Mouse (Mus musculus) limb, embryonic 12.5 days (tissue): Measurements from ENCODE around the gene Thrap3. TPM values are rescaled to one million over a fixed set of nuclear protein-coding genes. Genes with fewer than 3 reads are reported as not detected.
"Not testable (repeated sequence)": the region's sequence is repeated elsewhere in the genome, so short reads cannot be mapped to it uniquely, and the experiment has no call there.

ENCODE experiments used
- ATAC-seq: fragments of 200-750 bp; cut with Nextera tagmentation; 2 replicates; pipeline ENCODE4 v1.8.0; 2017; ENCODE audit warnings: low read depth, moderate TSS enrichment; ENCODE audit not compliant: insufficient number of reproducible peaks, insufficient read depth, low FRiP score, low TSS enrichment
- H3K27ac ChIP-seq: fragments of 300-500 bp; sonication (generic); 2 replicates; pipeline ENCODE4 v1.5.1; 2016; ENCODE audit warnings: mild to moderate bottlenecking, moderate library complexity
- H3K27me3 ChIP-seq: fragments of 300-500 bp; sonication (generic); 2 replicates; pipeline ENCODE4 v1.6.1; 2016; ENCODE audit warnings: mild to moderate bottlenecking, moderate library complexity
- H3K36me3 ChIP-seq: fragments of 300-500 bp; sonication (generic); 2 replicates; pipeline ENCODE4 v1.6.1; 2016; ENCODE audit warnings: mild to moderate bottlenecking, moderate library complexity
- H3K4me1 ChIP-seq: fragments of 300-500 bp; sonication (generic); replicated peaks from 2 replicates; pipeline ENCODE4 v1.6.1; 2016
- H3K4me2 ChIP-seq: fragments of 300-500 bp; sonication (generic); 2 replicates; pipeline ENCODE4 v1.6.1; 2016; ENCODE audit warnings: mild to moderate bottlenecking, moderate library complexity
- H3K4me3 ChIP-seq: fragments of 300-500 bp; sonication (generic); replicated peaks from 2 replicates; pipeline ENCODE4 v1.5.1; 2016; ENCODE audit warnings: mild to moderate bottlenecking
- H3K9ac ChIP-seq: fragments of 300-500 bp; sonication (generic); replicated peaks from 2 replicates; pipeline ENCODE4 v1.6.1; 2016; ENCODE audit warnings: mild to moderate bottlenecking, moderate library complexity
- H3K9me3 ChIP-seq: fragments of 300-500 bp; sonication (generic); 2 replicates; pipeline ENCODE4 v1.6.1; 2016; ENCODE audit warnings: mild to moderate bottlenecking, moderate library complexity
- WGBS: fragments of 180-500 bp; shearing (Covaris S2); methylation state at CpG from one replicate; pipeline ENCODE4 v1.1.7; 2016; 5-methylcytosine and 5-hydroxymethylcytosine counted together
- polyA plus RNA-seq: library from polyadenylated mRNA; unstranded; fragments of >200 nt; fragmentation: Nextera tagmentation; extraction: Ambion mirVana; gene quantifications from 2 replicates; pipeline ENCODE4 v1.2.1, GENCODE M21; 2016

The Thrap3 gene
- polyA plus RNA-seq, 1 experiment from 2014 or later = 349 TPM

- Histone ChIP-seq H3K9ac (no peak overlapping the region), H3K27me3 (no peaks in the 10 kb centered on the region), H3K4me2 (no peak overlapping the region), H3K9me3 (no peaks in the 10 kb centered on the region), H3K4me3 (no peak overlapping the region), H3K36me3 (peaks cover 99% of the 10 kb centered on the region), H3K27ac (no peak overlapping the region), H3K4me1 (peaks cover 16% of the 10 kb centered on the region)
- no peak for ATAC-seq
- 92% methylated on average over 10 of the region's 10 CpGs for WGBS
Observed at GRCm38 (mm10) chr4:126235191-126235590, 32.6 kb upstream of the Thrap3 start.

GRCm38 (mm10) chr4:126234496-126235175 is 32.1 kb upstream of the Thrap3 start:
- 92% methylated on average over 18 of the region's 18 CpGs for WGBS
- H3K9me3 ChIP-seq = no peaks in the 10 kb centered on the region
- H3K4me3 ChIP-seq = no peak overlapping the region
- no peak overlapping the region for H3K4me2 ChIP-seq
- no peak for ATAC-seq
- H3K27ac ChIP-seq = no peak overlapping the region
- H3K4me1 ChIP-seq = peaks cover 16% of the 10 kb centered on the region
- peaks cover 99% of the 10 kb centered on the region for H3K36me3 ChIP-seq
- H3K9ac ChIP-seq = no peak overlapping the region
- no peaks in the 10 kb centered on the region for H3K27me3 ChIP-seq

- Histone ChIP-seq H3K4me2 (no peak overlapping the region), H3K4me3 (no peak overlapping the region), H3K27me3 (no peaks in the 10 kb centered on the region), H3K9ac (no peak overlapping the region), H3K4me1 (peaks cover 16% of the 10 kb centered on the region), H3K36me3 (peaks cover 91% of the 10 kb centered on the region), H3K27ac (no peak overlapping the region), H3K9me3 (no peaks in the 10 kb centered on the region)
- ATAC-seq = no peak
- WGBS = 89% methylated on average over 29 of the region's 29 CpGs
Observed at GRCm38 (mm10) chr4:126233676-126234308, 31.2 kb upstream of the Thrap3 start.

GRCm38 (mm10) chr4:126229900-126230299 is 27.3 kb upstream of the Thrap3 start:
- no peaks in the 10 kb centered on the region for H3K27me3 ChIP-seq
- peaks cover 52% of the 10 kb centered on the region for H3K36me3 ChIP-seq
- 59% methylated on average over 7 of the region's 7 CpGs for WGBS
- no peak overlapping the region; the same call in 1 of the 2 replicates for H3K27ac ChIP-seq
- no peak for ATAC-seq
- H3K9me3 ChIP-seq = no peaks in the 10 kb centered on the region
- no peak overlapping the region for H3K9ac ChIP-seq
- H3K4me2 ChIP-seq = no peak overlapping the region
- H3K4me3 ChIP-seq = no peak overlapping the region
- 0 out of 2 replicates have a peak, but pooled peaks cover 9% of the 10 kb centered on the region for H3K4me1 ChIP-seq

- H3K4me3 ChIP-seq = no peak overlapping the region
- 41% methylated on average over 5 of the region's 5 CpGs for WGBS
- no peak for ATAC-seq
- H3K4me2 ChIP-seq = no peak overlapping the region
- H3K27ac ChIP-seq = no peak overlapping the region
- no peak overlapping the region; the same call in 1 of the 2 replicates for H3K9ac ChIP-seq
- peaks cover 35% of the 10 kb centered on the region for H3K36me3 ChIP-seq
- no peaks in the 10 kb centered on the region for H3K9me3 ChIP-seq
- 0 out of 2 replicates have a peak, but pooled peaks cover 9% of the 10 kb centered on the region for H3K4me1 ChIP-seq
- H3K27me3 ChIP-seq = no peaks in the 10 kb centered on the region
Observed at GRCm38 (mm10) chr4:126228144-126228543, 25.6 kb upstream of the Thrap3 start.

GRCm38 (mm10) chr4:126227077-126227761 is 24.7 kb upstream of the Thrap3 start:
- peak overlapping the region; percentile 49 for H3K4me2 ChIP-seq
- 0 out of 2 replicates have a peak, but pooled peaks cover 9% of the 10 kb centered on the region for H3K4me1 ChIP-seq
- no peak overlapping the region for H3K9ac ChIP-seq
- peaks cover 25% of the 10 kb centered on the region for H3K36me3 ChIP-seq
- H3K9me3 ChIP-seq = no peaks in the 10 kb centered on the region
- no peaks in the 10 kb centered on the region for H3K27me3 ChIP-seq
- WGBS = 9% methylated on average over 18 of the region's 18 CpGs
- H3K27ac ChIP-seq = peak overlapping the region; percentile 51
- peak; percentile 74; the same call in 1 of the 2 replicates for ATAC-seq
- 0 out of 2 replicates have a peak overlapping the region, but pooled peaks have one; percentile 5 for H3K4me3 ChIP-seq

GRCm38 (mm10) chr4:126226640-126227039 is 24.1 kb upstream of the Thrap3 start:
- H3K36me3 ChIP-seq = peaks cover 20% of the 10 kb centered on the region
- H3K4me2 ChIP-seq = no peak overlapping the region
- WGBS = 60% methylated on average over 12 of the region's 12 CpGs
- H3K4me1 ChIP-seq = 0 out of 2 replicates have a peak, but pooled peaks cover 9% of the 10 kb centered on the region
- H3K27me3 ChIP-seq = no peaks in the 10 kb centered on the region
- ATAC-seq = no peak
- no peaks in the 10 kb centered on the region for H3K9me3 ChIP-seq
- no peak overlapping the region for H3K27ac ChIP-seq
- H3K9ac ChIP-seq = no peak overlapping the region
- no peak overlapping the region for H3K4me3 ChIP-seq

- Histone ChIP-seq H3K27ac (no peak overlapping the region), H3K4me1 (0 out of 2 replicates have a peak, but pooled peaks cover 5% of the 10 kb centered on the region), H3K36me3 (no peaks in the 10 kb centered on the region), H3K27me3 (no peaks in the 10 kb centered on the region), H3K4me2 (no peak overlapping the region), H3K9ac (no peak overlapping the region), H3K4me3 (no peak overlapping the region), H3K9me3 (0 out of 2 replicates have a peak, but pooled peaks cover 6% of the 10 kb centered on the region)
- WGBS = 81% methylated on average over 11 of the region's 11 CpGs
- no peak for ATAC-seq
Observed at GRCm38 (mm10) chr4:126222631-126223030, 20.1 kb upstream of the Thrap3 start.

- H3K9ac ChIP-seq = no peak overlapping the region
- H3K4me2 ChIP-seq = no peak overlapping the region
- no peak for ATAC-seq
- H3K27ac ChIP-seq = no peak overlapping the region
- H3K4me1 ChIP-seq = no peaks in the 10 kb centered on the region
- no peak overlapping the region for H3K4me3 ChIP-seq
- 0 out of 2 replicates have a peak, but pooled peaks cover 6% of the 10 kb centered on the region for H3K9me3 ChIP-seq
- no peaks in the 10 kb centered on the region for H3K36me3 ChIP-seq
- H3K27me3 ChIP-seq = no peaks in the 10 kb centered on the region
- WGBS = 92% methylated on average over 10 of the region's 10 CpGs
Observed at GRCm38 (mm10) chr4:126220045-126220444, 17.5 kb upstream of the Thrap3 start.

GRCm38 (mm10) chr4:126219540-126219939 is 17.0 kb upstream of the Thrap3 start:
- H3K27ac ChIP-seq, H3K27me3 ChIP-seq, H3K4me3 ChIP-seq, ATAC-seq, H3K9ac ChIP-seq, H3K36me3 ChIP-seq, H3K4me2 ChIP-seq, H3K4me1 ChIP-seq, H3K9me3 ChIP-seq: not testable (repeated sequence)
- 63% methylated on average over 3 of the region's 3 CpGs for WGBS

- ATAC-seq = no peak
- 84% methylated on average over 6 of the region's 6 CpGs for WGBS
Observed at GRCm38 (mm10) chr4:126217771-126218170, 15.2 kb upstream of the Thrap3 start.

More at GRCm38 (mm10) chr4:126217771-126218170, 15.2 kb upstream of the Thrap3 start:
- H3K4me2 ChIP-seq = no peak overlapping the region
- no peak overlapping the region for H3K27ac ChIP-seq
- H3K4me3 ChIP-seq = no peak overlapping the region
- H3K9ac ChIP-seq = no peak overlapping the region
- no peaks in the 10 kb centered on the region for H3K4me1 ChIP-seq
- no peaks in the 10 kb centered on the region for H3K27me3 ChIP-seq
- H3K36me3 ChIP-seq = no peaks in the 10 kb centered on the region
- H3K9me3 ChIP-seq = 0 out of 2 replicates have a peak, but pooled peaks cover 6% of the 10 kb centered on the region
